Mouse (Mus musculus): ENCODE measurements at regions not wholly inside any gene's neighbourhood (a gene's known extent, or its start where the extent isn't known, plus 50 kb on each side); places are given as distances from the start of the nearest gene placed in this dataset.
"Not testable (repeated sequence)": the region's sequence is repeated elsewhere in the genome, so short reads cannot be mapped to it uniquely, and the experiment has no call there.

DNA sequence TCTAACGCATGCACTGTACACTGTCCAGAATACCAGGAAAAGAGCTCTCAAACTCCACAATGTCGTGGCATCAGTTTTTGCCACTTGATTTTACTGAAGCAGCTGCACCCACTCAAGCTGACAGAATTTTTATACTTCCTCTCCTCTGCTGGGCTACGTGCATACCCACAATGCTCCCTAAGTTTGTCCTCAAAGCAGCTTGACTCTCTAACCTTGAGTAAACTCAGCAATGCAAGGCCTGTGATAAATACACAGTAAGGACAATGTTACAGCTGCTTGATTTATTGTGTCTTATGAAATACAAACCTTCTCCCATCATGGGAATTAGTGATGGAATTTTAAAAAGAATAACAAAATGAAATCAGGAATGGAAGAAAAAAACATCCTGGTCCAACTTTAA lies 129.7 kb downstream of the Trmt11 start:
- no peak for DNase-seq

DNA sequence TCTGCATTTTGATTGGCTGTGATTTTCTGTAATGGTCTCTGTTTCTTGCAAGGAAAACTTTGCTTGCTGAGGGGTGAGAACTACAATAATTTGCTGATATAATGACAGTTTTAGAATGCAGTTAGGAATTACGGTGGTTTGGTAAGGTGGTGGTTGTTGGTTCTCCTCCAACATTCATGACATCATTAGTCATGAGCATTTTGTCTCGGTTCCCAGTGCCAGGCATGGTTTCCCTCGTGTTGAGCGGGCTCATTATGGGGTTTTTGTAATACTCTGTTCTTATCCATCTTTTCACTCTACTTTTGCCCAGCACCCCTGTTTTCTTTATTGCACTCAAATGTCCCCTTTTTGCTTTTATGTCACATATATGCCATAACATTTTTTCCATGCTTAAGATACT lies 149.9 kb downstream of the Trmt11 start:
- no peak for DNase-seq

DNA sequence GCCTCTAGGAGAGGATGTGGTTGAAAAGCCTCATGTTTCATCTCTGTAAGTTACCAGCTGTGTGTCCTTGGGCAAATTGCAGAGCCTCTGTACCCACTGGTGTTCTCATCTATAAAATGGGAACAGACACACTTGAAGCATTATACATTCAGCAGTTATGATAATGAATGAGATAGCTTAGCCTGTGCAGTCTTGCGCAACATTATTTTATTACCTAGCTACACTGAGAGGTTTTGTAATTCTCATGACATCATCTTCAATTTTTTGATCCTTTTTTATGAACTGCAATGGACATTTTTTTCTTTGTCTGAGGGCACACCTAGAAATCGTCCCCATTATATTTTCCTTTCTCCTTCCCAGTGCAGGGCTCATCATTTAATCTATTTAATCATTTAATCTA lies 153.5 kb downstream of the Trmt11 start:
- DNase-seq = no peak

DNA sequence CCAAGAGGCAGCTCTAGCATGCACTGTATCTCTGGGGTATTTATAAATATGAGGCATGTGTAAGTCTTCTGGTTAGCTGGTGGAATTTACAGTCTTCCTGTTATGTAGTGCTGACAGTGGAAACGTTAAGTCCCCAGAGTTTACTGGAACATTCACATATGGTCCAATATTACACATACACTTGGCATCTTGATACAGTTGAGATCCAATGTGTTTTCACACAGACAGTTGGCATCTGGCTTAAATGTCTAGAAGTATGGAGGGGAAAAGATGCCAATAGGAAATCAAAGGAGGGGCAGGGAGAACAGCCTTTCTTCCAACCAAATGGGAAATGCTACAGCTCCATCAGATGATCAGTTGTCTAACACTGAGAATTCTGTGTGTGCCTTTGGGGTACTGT lies 154.0 kb downstream of the Trmt11 start:
- no peak for DNase-seq

DNA sequence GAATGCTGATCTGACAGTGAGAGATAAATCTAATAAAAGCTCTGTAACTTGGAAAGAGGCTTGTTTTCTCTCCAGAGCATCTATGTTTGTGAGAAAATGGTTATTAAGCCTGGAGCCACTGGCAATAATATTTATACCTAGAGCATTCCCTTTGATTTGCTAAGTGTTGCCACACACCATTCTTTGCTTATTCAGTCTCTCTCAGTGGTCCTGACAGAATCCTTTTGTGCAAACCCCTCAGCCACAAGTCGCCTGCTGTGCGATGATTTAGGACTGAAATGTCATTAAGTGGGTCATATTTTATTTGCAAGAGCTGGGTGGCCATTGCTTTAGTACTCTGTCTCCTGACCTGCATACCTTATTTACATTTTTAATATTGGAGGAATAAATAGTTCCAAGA lies 160.7 kb downstream of the Trmt11 start:
- DNase-seq = no peak

DNA sequence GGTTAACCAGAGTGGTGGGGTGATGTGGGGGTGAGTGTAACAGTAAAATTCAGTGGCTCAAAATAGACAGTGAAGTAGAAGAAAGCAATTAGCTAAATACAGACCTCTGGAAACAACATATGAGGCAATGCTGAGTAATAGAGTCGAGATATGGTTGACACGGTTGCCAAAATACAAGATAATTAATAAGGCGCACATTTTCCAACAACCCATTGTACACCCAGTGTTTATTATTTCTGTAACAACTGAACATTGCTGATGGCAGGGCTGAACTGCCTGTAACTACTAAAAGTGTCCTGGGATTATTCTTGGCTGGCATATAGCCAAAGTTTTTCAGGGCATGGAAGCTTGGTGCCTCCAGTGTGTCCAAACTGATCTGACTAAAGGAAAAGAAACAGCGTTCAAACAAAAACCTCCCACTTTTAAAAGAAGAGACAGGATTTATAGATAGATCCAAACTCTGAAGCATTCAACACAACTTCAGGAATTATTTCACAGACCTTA lies 174.1 kb downstream of the Trmt11 start:
- DNase-seq = no peak

DNA sequence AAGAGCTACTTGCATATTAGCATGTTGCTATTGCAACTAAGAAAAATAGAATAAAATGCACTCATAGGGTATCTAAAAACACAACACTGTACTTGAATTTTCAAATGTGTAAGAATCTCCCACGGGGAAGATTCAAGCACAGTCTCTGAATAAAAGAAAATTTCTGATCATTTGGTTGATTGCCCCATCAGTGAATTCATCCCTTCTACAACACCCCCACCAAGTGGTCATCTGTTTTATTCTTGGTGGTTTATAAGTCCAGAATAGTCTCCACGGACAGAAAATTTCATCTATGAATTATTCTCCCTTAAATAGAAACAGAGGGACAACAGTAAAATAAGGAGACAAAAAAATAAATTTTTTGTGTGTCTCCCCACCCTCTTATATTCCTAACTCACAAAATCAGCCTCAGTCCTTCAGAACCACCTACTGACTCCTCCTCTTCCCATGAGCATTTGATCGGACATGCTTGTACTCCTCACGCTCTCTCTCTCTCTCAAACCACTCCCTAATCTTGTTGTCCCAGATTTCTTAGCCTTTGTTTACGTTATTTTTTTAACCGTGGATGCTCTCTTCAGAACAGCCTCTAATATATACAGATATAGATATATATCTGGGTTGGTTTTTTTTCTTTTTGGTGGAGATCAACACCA lies 181.0 kb downstream of the Trmt11 start:
- DNase-seq = no peak

DNA sequence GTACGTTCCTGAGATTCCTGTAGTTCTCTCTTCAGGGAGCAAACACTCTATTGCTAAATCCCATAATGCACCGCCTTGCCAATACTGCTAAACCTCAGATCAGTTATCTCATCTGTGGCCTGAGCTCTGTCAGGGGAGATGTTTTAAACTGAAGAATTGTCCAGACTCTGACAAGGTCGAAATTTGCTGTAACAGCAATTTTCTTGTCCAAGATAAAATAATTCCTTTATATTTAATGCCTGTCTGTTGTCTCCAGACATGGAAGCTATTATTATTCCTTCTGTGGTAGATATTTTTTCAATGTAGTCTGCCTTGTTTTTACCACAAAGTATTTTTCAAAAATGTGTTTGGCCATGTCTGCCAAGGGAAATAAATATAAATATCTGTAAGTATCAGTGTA lies 184.2 kb downstream of the Trmt11 start:
- no peak for DNase-seq

DNA sequence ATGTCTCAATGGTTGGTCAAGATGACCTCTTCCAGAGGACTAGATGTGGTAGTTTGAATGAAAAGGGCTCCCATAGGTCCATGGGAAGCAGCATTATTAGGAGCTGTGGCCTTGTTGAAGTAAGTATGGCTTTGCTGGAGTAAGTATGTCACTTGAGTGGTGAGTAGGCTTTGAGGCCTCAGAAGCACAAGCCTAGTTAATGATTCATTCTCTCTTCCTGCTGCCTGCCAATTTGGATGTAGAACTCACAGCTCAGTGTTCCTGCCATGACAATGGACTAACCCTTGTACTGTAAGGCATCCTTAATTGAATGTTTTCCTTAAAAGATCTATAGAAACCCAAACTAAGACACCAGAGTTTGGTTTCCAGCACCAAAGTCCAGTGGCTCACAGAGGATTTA lies 188.8 kb downstream of the Trmt11 start:
- DNase-seq = no peak

DNA sequence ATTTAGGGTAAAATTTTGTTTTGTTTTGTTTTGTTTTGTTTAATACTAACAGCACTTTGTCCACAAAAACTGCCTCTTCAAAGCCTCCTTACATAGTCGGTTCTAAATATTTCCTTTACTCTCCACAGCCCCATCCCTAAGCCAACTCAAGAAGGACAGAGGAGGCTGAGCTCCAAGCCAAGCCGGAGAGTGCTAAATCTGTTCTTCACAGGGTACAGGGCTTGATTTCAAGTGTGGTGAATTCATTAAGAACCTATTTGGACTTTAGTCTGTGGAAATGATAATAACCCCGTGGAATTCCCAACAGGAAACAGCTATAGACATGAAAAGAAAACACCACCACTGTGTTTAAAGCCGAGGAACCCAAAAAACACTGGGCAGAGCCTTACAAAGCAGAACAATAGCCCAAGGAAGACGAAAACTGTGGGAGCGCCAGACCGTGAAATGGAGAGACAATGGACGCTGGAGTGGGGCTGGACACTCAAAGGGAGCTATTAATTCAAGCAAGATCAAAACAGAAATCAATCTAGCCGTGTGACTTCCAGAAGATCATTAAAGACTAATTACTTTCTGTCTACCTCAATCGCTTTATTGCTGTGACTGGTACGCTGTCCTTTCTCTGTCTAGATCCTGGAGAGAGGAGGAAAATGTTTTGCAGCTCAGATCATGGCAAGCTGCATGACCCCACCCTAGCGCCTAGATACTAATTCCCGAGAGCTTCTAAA lies 194.7 kb downstream of the Trmt11 start:
- no peak for DNase-seq

DNA sequence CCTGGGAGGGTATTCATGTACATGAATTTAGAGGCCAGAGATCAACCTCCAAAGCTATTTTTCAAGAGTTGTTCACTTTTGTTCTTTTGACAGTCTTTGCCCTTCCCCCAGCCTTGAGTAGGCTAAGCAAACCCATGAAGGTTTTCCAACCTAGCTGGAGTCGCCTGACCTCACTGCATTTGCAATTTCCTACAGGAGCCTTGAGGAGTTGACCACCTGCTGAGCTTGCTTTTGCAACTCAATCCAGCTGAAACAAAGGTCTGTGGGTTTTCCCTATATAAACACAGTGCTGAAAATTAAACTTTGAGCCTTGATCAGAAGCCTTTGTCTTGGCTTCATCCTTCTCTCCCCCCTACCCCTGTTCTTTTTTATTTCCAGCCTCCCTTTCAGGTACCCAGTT lies 170.2 kb upstream of the Cenpw start:
- DNase-seq = no peak

DNA sequence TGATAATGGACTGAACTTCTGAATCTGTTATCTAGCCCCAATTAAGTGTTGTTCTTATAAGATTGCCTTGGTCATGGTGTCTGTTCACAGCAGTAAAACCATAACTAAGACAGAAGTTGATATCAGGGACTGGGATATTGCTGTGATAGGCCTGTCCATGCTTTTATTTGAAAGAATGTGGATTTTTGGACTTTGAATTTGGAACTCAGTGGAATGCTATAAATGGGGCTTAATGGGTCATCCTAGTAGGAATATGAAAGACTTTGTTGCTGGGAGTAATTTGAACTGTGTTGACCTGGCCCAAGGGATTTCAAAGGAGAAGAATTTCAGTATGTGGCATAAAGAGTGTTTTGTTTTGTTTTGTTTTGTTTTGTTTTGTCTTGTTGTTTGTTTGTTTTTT lies 160.5 kb upstream of the Cenpw start:
- not testable (repeated sequence) for DNase-seq

DNA sequence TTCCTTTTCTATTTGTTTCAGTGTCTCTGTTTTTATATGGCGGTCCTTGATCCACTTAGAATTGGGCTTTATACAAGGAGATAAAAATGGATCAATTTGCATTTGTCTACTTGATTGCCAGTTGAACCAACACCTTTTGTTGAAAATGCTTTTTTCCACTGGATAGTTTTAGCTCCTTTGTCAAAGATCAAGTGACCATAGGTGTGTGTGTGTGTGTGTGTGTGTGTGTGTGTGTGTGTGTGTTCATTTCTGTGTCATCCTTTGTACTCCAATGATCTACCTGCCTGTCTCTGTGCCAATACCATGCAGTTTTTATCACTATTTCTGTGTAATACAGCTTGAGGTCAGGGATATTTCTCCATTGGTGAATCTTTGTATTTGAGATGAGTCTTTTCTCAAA lies 158.7 kb upstream of the Cenpw start:
- DNase-seq = peak in 1 of 2 experiments; percentile 20

DNA sequence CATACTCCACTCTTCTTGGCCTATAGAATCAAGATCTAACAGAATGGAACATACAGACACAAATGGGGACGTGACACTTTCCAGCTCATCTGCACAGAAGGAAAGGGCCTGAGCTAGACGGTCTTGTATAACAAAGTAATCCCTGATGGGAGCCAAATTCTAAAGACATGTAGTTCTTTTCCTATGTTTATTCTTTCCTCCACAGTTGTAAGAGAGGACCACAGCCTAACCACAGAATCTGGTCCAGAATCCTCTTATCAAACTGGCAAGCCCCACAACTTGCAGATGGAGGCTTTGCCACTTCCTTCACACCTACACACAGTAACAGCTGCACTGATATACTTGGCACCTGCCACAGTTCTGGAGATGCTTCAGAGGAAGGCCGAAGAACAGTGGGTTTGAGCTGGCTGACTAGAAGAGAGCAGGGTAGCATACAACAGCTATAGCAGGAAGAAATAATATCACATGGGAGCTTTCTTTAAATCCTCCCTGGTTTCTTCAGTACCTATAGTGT lies 142.7 kb upstream of the Cenpw start:
- no peak for DNase-seq

DNA sequence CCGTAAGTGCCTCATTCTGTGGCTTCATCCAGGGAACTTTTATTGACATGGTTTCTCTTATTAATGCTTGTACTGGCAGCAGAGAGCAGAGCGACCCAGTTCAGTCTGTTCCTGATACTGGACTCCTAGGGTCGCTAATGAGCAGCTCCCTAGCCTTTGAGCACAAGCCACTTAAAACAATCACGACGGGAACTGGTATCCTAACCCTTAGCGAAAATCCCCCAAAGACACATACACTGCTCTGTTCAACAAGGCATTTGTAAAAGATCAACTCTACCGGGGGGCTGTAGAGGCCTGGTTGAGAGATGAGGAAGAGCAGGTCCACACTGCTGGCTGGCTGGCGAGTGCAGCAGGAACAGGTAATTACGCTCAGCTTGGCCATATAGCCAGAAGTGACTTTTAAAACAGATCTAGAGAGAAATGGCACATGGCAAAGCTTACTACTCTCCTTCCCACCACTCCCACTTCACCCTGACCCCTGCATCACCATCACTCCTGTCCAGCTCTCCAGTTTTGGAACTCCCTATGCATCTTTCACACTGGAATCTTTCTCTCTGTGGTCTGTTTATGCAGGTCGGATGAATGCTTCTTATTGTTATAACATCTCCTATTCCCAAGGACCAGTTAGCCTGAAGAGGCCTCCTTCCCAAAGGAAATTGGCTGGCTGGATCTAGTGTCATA lies 128.1 kb upstream of the Cenpw start:
- DNase-seq = no peak

DNA sequence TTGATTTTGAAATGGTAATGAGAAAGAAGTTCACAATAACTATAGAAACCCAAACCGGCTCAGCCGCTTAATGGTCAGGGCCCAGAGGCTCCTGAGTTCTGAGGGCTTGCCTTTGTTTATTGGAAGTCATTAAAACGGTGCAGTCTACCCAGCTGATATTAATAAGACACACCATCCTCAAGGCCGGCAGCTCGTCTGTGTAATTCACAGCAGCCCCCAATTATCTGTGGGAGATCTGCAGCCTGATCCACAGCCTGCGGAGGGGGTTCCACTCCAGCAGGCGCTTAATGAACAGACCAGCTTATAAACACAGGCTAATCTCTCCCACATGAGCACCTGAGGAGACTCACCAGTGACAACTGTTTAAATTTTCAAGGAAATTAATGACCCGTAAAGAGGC lies 127.5 kb upstream of the Cenpw start:
- DNase-seq = no peak

DNA sequence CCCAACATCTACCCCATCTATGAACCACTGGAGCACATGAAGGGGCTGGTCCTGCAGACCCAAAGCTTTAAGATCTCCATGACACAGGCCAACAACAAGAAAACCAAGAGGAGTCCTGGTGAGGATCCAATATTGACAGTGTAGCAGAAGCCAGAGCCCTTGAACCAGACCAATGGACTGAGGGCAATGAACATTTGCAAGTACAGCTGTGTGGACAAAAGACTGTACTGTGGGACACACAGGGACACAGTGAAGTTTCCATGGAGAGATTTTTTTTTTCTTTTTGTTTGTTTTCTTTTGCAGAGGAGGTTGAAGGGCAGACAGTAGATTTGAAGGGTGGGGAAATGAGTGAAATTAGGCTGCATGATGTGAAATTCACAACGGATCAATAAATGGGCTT lies 126.5 kb upstream of the Cenpw start:
- no peak for DNase-seq

DNA sequence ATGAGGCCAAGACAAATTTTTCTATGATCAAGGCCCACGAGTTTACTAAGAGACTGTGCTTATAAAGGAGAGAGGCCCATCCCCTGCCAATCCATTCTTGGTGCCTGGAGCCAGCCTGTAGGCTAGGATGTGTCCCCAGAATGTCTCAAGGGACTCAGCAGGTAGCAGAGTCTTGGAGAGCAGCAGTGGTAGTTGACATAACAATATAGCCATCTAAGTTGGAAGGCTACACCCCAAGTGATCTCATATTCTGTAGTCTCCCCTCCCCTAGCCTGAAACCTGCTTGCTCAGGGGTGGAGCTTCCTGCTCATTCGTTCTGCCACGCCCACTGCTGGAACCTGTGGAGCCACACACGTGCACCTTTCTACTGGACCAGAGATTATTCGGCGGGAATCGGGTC lies 95.5 kb upstream of the Cenpw start:
- not testable (repeated sequence) for DNase-seq

DNA sequence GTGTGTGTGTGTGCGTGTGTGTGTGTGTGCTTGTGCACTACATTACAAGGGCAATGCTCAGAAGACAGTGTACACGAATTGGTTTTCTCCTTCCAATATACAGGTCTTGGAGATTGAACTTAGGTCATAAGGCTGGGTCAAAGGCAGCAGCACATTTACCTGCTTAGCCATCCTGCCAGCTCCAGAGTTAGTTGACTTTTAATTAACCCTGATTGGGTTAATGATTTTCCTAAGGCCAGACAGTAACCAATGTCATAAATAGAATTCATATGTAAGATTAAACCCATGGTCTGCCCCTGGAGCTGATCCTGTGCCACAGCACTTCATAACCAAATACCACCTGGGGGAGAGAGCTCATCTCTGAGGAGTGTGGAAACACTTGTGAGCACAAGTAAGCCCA lies 81.3 kb upstream of the Cenpw start:
- DNase-seq = no peak

DNA sequence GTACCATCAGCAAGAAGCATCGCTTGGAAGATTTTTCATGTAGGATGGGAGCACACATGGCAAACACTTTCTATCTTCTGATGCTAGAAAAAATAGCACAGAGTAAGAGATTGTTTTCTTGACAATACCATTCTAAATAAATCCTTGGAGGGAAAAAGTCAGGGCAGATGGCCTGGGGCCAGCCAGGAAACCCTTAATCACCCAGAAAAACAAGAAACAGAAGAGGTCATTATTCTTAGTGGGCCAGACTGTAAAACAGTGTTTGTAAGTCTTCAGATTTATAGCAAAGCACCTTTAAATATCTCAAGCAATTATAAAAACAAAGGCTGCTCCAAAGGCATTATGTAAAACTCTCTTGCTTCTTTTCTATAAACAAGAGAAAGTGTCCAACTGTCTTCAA lies 80.1 kb upstream of the Cenpw start:
- DNase-seq = no peak

DNA sequence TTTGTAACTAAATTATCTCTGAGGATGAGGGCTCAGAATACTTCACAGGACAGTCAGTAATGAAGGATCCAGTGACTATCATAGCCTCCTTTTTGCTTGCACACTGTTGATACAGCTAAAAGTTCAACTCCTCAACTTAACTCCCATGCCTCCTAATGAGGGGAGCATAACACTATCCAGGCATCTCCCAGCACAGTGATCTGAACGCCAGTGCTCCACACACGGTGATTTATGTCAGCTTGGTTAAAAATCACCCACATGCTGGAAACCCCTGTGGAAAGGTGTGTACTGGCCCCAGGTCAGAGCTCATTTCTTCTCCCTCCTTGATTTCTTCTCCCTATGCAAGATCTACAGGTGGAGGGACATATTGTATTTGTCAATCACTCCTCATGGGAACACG lies 79.6 kb upstream of the Cenpw start:
- no peak for DNase-seq

DNA sequence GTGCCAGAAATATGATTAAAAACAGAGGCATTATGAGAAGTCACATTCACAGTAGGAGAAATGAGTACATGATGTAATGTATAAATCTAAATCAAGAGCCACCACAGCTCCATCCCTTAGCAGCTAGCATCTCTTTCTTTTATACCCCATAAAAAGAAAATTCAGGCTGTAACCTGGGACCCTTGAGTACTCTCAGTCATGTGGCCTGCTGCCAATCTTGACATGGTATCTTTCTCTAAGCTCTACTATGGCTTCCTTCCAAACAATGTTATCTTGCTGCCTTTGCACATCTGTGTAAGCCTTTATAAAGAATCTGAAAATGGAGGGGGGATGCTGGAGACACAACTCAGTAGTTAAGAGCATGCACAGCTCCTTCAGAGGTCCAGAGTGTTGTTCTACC lies 78.6 kb upstream of the Cenpw start:
- no peak for DNase-seq

DNA sequence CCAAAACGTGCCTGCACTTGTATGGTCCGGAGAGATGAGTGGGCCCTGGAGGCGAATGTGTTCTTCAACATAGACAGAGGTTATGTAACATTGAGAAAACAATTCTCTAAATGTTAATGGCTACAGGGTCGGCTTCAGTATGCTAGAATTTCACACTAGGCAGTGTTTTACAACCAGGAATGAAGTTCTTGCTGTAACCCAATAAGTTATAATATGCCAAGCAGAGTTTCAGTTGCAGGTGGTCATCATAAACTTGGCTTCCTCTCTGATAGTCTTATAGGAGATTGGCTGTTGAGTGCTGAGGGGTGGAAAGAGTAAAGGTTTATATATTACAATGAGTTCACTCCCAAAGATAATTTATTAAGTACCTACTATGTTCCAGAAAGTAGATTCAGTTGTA lies 64.8 kb upstream of the Cenpw start:
- DNase-seq = no peak

DNA sequence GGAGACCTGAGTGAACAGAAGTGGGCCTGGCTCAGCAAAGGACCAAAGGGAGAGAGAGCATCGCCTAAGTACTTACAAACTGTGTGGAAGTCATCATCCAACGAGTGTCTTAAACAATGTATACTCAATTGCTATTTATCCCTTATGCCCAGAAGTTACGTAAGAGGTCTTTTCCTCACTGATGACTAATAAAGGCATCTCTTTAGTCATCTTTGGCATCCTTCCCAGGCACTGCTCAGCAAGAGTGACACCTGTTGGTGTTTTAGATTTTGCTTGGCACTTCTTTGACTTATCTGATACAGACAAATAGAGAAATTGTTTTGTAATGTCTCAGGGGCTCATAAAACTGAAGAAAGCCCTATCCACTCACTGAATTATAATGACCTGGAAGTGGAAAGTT lies 59.4 kb upstream of the Cenpw start:
- no peak for DNase-seq
